Mouse (Mus musculus) left cerebral cortex, postnatal 25 days (tissue): ENCODE data around the gene Obox8. TPM values are rescaled to one million over a fixed set of nuclear protein-coding genes. Genes with fewer than 3 reads are reported as not detected.

Source experiments
- DNase-seq, 2 experiments: peaks; one replicate each; pipeline ENCODE4 v3.0.0; 2022; ENCODE audit warnings: low spot score in 2 of 2, mixed read lengths in 1 of 2
- intact Hi-C: fragments of 180-260 bp; cut with DNase I; formaldehyde crosslinking; loops from one replicate; pipeline ENCODE4 v1.15.1; 2025
- total RNA-seq, 2 experiments: library from RNA; stranded (reverse); gene quantifications; 2 replicates each; pipeline ENCODE4 v1.2.3; 2021

Gene Obox8
- total RNA-seq, result not detected

DNA sequence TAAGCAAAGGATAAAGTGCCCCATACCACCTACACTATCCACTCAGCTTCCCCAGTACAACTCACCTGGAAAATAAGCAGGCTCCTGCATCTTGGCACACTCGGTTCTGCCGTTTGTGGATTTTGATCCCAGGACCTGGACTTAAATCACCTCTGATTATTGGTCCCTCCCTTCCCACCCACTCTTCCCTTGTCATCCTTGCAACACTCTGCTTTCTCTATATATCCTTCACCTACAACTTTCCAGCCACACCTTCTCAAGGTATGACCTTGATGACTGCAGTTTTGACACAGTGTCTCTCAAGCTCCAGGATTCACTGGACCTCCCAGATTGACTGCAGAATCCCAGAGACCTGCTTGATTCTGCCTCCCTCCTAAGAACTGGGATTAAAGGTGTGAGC, at the start of gene Obox8:
Obox8 (minus strand) TSS at position 101 of the 400 bp plus-strand sequence.
- DNase-seq, result no peak
- intact Hi-C loops, result no loop called here

GRCm38 (mm10) chr7:14317209-14317608, 16.1 kb downstream of the Obox8 start:
- intact Hi-C loops, result loop anchor here (5.0 kb wide), 2 partner anchors 1030 to 1245 kb away; no protein-coding TSS in a partner anchor
- DNase-seq, result peak in 1 of 2 experiments; percentile 1

DNA sequence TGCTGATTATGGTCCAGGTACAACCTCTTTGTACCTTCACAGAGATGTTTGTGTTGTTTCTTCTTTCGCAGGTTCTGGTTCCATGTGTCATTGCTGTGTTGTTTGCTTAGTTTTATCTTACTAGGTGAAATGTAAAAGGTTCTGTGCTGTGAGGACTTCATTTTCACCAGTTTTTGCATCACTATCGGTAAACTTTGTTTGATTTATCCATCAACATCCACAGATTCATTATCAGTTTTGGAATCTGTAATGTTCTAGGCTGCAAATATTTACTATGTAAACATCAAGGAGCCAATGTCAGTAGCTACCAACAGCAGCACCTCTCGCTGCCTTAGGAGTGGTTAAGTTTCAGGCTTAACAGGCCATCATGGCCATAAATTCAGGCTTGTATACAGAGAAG, 24.7 kb downstream of the Obox8 start:
- no peak for DNase-seq
- intact Hi-C loops, result no loop called here

- intact Hi-C loops, result no loop called here
- DNase-seq, result no peak
Observed at GRCm38 (mm10) chr7:14307571-14307970, 25.8 kb downstream of the Obox8 start.

Other genes starting within 250 kb of the Obox8 start
- gene Sult2a3, start 210.5 kb downstream of the Obox8 start, total RNA-seq, result not detected
- not detected for gene Sult2a6, start 78.7 kb downstream of the Obox8 start, total RNA-seq
- gene Sult2a8, start 113.2 kb upstream of the Obox8 start, total RNA-seq, result not detected
- not detected for gene Sult2a7, start 160.7 kb upstream of the Obox8 start, total RNA-seq
- gene Vmn1r90, start 229.9 kb upstream of the Obox8 start, total RNA-seq, result under 1 TPM in 1 of 2 experiments, not detected in 1; 0.14 TPM